Mouse (Mus musculus): ENCODE measurements around the gene Atg9a.

The Atg9a gene

DNA sequence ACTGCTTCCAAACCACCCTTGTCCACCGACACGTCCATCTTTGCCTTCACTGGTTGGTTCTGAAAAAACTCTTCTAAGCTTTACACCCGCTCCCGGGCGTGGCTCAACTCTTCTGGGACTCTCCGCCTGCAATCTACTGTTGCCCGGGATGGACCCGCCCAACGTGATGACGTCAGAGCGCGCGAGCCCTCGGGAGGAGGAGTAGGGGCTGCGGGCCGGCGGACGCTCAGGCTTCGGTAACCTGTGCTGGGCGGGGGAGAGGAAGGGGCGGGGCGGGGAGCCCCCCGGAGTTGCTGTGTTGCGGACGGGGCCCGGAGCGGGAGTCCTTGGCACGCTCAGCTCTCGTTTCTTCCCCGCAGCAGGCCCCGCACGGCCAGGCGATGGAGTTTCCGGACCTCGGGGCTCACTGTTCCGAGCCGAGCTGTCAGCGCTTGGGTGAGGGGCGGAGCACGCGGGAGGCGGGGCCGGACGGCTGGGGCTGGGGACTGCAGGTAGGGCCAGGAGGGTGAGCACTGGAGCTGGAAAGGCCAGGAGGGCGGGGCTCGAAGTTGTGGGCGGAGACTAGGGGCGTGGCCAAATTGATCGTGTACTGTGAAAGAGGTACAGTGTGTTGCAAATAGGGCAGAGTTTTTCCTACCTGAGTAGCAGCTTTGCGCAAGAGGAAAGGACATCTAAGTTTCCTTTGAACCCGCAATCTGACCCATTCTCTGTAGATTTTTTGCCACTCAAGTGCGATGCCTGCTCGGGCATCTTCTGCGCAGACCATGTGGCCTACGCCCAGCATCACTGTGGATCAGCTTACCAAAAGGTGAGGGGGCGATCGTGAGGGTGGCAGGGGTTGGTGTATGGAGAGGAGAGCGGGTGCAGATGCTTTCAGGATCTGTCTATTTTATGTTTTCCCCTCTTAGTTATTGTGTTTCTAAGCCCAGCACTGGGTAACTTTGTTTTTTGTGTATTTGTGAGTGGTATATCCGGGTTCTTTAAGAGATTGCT, 23.2 kb downstream of the Atg9a start, which contains the start of gene Zfand2b:
TSS of gene Zfand2b (plus strand) at position 175 of the 993 bp plus-strand sequence.
- peak; percentile 96 for DNase-seq (ENCODE audit: low spot score)

DNA sequence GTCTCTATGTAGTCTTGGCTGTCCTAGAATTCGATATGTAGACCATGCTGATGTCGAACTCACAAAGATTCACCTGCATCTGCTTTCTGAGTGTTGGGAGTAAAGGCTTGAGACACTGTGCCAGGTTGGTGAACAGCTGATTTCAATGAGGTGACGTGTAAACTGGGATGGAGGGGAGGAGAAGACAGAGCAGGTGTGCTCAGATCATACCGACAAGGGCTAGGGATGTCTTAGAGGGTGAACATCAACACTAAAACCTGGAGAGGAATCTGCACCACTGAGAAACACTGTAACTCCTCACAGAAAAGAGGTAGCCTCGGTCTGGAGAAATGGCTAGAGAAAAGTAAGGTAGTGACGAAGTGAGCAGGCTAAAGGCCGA, 23.9 kb downstream of the Atg9a start:
- DNase-seq (ENCODE audit: low spot score) = no peak

DNA sequence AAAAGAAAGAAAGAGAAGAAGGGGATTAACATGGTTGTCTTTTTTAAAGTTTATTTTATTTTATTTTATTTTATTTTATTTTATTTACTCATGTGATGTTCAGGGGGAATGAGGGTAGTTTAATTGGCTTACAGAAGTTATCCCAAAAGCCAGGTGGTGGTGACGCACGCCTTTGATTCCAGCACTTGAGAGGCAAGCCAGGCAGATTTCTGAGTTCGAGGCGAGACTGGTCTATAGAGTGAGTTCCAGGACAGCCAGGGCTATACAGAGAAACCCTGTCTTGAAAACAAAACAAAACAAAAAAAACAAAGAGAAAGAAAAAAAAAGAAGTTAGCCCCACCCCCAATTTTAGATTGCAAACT, 31.8 kb downstream of the Atg9a start:
- DNase-seq (ENCODE audit: low spot score) = no peak

DNA sequence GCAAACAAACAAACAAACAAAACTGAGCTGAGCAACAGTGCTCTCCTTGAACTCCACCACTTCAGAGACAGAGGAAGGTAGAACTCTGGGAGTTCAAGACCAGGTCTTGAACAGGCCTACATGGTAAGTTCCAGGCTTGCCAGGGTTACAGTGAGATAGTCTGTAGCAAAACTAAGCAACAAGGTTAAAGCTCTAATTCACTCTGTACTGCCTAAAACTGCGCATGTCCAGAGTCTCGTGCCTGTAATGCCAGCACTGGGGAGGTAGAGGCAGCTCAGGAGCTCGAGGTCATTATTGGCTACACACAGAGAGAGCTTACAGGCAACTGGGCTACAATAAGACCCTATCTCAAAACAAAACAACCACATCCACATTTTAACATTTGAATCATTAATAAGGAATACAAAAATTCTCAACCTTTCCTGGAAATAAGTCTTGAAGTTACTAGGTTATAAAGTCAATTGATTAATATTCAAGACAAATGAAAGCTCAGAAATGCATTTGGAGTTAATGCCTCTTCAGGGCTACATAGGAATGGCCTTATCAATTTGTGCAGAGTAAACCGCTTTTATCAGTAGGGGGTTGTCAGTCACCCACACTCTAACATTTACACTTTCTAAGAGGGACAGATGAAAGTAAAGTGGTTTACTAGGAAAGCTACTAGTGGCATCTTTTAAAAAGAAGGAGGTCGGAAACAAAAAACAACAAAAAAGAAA, 32.3 kb downstream of the Atg9a start:
- DNase-seq (ENCODE audit: low spot score) = no peak

DNA sequence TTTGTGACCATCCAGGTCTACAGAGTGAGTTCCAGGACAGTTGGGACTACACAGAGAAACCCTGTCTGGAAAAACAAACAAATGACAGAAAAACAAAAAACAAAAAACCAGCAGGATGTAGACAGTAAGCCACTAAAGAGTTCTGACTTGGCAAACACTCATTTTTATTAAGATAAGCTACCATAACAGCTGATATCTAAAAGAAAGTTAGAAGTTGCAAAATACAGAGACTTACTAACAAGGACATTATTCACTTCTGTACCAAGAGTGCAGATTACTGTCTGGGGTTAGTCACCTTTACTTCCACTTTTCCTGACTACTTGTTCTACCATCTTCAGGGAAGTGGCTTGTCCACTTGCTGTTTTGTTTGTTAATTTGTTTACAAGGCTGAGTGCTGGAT, 33.0 kb downstream of the Atg9a start:
- no peak for DNase-seq (ENCODE audit: low spot score)

DNA sequence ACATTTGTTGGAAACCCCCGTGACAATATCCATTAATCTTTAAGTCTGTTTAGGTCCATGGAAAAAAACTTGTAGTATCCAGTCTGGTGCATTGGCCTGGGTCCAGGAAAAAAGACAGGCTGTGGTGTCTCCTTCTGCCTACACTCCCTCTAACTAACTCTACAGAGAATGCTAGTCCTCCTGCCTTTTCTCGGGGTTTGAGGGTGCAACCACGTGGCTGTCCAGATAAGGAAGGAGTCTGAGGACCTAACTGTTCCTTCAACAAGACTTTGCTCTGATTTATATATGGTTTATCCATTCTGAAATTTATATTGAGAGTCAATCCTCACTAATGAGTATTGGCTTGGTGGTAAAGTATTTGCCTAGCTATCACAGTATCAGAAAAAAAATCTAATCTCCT, 36.2 kb downstream of the Atg9a start:
- DNase-seq (ENCODE audit: low spot score) = no peak

DNA sequence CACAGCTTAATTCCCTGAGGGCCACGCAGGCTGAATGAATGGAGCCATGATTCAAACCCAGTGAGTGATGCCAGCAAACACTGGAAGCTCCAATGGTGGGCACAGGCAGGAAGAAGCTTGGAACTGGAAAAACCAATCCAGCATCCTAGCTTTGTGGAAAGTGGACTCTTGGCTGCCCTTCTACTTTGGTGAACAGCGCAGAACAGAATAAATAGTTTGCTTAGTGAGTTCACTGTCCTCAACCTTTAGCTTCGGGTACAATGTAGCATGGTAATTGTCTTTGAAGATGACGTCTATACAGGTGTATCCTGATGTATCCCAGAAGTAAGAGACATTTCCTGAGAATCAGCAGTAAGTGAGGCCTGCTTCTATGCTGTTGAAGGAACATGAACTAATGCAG, 43.3 kb downstream of the Atg9a start:
- DNase-seq (ENCODE audit: low spot score) = no peak

DNA sequence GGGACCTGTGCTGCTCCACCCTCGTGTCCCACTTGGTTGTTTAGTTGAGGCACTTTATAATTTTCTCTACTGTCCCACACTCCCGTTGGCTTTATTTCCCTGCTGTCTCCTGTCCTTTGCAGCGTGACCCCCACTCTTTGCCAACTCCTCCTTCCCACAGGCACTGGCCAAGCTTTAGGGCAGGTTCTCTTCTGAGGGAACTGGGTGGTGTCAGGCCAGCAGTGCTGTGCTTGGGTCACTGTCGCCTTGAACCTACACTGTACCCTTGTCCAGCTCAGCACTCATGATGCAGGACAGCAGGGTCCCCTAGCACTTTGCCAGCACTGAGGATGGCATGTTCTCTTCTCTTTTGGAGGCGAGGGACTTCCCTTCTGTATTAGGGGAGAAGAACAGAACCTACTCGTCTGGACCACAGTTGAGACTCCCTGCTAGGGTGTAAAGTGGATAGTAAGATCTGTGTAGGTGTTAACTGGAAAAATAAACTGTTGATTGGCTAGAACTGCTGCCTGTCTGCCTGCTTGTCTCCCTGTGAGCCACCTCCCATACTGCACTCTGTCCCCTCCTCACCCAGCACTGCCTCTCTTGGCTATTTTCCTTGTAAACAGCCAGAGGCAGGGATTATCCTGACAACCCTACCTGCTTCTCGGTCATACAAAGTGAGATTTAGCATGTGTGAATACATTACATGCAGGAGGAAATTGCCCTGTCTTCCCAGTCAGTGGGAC, 44.4 kb downstream of the Atg9a start:
- no peak for DNase-seq (ENCODE audit: low spot score)

DNA sequence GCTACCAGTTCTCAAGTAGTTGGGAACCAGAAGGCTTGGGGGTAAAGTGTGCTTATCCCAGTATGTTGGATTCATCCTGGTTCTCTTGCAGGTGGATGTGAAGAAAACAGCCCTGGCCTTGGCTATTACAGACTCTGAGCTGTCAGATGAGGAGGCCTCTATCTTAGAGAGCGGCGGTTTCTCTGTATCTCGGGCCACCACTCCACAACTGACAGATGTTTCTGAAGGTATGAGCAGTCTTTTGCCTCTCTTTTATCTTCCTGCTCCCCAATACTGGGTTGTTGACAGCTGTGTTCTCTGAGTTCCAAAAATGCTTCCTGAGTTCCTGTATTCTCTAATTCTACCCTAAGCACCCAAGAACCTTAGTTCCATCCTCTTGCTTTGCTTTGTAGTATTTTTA, 46.4 kb downstream of the Atg9a start:
- no peak for DNase-seq (ENCODE audit: low spot score)

DNA sequence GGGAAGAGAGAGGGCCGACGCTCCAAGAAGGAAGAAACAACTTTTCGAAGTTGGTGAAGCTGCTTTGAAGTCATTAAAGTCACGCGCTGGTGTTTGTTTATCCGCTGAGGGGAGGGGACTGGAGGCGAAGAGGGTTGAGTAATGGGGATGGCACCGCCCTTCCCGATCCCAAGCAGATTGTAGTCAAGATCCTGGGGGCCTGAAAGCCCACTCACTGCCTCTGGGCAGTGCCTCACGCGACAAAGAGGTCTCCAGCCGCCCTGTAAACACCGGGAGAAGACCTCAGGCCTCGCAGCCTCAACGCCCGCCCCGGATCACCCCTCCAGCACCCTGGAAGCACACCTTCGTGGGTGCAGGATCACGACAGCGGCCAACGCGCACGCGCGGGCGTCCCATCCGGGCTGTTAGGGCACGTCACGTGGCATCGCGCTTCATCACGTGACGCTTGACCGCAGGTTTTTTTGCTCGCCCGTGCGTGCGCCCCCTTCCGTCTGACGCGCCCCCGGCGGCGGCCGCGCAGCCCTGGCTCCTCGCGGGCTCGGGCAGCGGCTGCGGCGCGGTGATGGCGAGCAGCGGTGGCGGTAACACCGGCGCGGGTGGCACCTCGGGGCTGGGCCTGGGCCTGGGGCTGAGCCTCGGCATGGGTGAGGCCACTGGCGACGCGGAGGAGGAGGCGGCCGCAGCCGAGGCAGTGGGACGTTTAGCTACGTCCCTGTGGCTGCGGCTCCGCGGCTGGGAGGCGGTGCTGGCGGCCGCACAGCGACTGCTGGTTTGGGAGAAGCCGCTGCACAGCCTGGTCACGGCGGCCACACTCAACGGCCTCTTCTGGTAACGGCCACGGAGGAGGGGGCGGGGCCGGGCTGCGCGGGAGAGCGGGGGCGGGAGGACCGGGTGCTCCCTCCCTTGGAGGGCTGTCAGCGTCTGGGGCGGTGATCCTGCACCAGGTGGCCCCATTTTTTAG, 49.4 kb downstream of the Atg9a start, which contains the start of the genes Cnppd1 and Retreg2:
TSS of gene Cnppd1 (minus strand) at position 411 of the 961 bp plus-strand sequence.
TSS of gene Retreg2 (plus strand) at position 478 of the 961 bp plus-strand sequence.
- DNase-seq (ENCODE audit: low spot score) = peak; percentile 97

DNA sequence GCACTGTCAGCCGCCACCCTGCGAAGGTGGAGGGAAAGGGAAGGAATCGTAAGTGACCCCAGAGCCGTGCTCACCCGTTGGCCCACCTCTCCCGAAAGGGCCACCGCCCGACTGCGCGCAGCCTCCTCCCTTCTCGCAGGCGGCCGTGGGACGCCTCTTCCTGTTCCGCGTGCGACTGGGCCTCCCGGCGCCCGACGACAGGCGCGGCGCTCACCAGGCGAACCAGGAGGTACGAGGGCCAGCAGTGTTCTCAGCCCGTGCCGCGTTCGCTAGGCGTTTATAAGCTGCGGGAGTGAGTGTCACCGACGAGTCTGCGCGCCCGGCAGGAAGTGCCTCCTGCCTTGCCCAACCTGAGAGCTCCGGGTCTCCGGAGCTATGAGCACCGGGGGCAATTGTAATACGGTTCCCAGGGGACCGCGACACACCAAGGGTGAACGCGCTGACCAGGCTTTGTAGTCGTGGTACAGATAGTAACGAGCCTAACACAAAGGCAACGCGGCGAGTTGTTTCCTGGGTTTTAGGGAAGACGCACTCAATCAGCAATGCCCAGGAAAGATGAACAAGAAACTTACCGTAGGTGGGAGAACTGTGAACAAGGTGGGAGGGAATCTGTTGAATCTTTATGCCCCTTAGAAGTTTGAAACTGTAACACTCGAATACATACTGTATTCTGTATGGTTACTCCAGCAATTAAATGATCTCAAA, 50.4 kb downstream of the Atg9a start:
- peak; percentile 72 for DNase-seq (ENCODE audit: low spot score)

DNA sequence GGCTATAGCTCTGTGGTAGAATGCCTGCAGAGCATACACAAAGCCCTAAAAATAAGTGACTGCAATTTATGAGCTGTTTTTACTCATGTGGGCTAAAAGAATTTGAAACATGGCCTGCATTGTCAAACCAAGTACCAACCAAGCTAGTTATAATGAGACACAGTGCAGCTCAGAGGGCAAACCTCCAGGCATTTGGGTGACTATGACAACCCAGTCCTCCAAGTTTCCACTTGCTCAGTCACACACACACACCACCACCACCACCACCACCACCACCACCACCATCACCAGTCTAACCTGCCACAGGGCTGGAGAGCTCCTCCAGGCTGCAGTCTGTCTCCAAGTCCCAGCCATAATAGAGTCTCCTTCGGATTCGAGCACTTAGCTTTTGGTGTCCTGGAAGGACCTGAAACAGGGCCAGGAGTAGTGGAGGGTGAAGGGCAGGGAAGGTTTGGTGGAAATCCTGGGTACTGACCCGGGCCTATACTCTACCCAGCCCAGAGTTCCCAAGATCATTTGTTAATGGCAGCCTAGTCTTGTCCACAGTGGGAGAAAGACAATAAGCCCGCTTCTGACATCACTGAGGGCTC, 51.3 kb downstream of the Atg9a start:
- DNase-seq (ENCODE audit: low spot score) = no peak

DNA sequence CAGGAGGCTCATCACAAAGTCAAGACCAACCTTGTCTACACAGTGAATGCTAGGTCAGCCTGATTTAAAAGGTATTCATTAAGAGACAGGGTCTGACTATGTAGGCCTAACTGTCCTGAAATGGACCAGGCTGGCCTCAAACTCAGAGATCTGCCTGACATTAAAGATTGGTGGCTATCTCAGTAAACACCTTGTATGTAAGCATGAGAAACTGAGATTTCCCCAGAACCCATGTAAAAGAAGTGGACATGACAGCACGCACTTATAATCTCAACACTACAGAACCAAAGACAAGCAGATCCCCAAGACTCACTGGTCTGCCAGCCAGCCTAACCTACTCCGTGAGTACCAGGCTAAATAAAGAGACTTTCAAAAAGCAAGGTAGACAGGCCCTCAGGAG, 53.5 kb downstream of the Atg9a start:
- no peak for DNase-seq (ENCODE audit: low spot score)

DNA sequence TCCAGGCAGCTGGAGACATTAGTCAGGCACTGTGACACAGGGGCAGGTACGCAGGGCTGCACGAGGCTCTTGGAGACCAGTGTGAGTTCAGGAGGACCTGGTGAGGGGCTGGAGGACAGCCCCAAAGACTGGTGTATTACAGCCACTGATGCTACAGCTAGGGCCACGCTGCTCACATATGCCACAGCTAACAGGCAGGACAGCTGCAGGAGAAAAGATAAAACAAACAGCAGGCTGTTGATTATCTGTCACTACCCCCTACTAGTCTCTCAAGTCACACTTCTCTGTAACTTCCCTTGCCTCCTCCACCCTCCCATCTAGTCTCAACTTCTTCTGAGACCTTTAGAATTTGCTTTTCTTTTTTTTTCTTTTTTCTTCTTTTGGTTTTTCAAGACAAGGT, 55.3 kb downstream of the Atg9a start:
- no peak for DNase-seq (ENCODE audit: low spot score)

DNA sequence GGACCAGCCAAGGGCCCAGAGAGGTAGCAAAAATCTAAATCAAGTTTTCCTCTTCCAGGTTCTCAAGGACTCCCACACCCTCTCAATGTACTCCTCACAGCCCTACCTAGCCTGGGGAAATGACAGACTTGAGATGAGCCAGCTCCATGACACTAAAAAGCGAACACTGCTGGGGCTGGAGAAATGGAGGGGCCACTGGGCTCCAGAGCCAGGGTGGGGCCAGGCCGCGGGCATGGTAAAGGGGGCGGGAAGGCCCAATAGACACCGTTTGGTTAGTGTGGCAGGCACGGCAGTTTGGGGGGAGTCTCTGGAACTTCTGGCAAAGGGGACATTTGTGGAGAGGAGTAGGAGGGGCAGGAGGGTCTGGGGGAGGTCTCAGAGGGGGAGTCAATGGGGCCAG, 55.7 kb downstream of the Atg9a start:
- DNase-seq (ENCODE audit: low spot score) = no peak

DNA sequence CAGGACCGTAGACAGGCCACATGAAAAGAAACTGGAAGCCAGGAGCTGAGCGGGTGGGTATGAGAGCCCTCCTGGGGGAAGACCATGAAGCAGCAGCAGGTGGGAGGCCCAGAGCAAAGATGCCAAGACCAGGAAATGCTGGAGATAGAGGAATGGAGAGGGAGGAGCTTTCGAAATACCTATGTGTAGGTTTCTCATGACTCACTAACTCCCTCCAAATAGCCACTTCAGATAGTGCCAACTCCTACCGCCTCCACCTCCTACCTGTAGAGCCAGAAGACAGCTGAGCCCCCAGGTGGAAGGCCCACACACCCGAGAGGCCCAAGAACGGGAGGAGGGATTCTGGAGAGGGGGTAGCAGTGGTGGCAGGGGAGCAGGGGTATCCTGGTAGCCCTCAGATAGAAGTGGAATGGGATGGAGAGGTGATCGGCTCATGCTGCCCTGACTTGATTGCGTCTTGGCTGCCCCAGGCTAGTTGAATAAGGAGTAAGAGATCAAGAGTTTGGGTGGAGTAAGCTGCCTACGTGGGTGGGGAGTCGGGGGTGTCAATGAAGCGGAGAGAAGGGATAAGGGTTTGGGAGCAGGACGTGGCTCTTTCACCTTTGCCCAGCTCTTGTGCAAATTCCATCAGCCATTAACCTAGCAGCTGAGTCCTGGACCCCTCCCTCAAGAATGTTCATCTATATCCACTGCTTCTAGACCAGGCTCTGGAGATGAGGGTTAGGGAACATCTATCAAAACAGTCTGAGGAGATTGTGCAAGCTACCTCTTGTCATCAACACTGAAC, 58.4 kb downstream of the Atg9a start, which contains the start of gene Slc23a3:
TSS of gene Slc23a3 (minus strand) at position 470 of the 787 bp plus-strand sequence.
- DNase-seq (ENCODE audit: low spot score) = no peak
